Mouse (Mus musculus) cerebellum, postnatal 14 days (tissue): Measurements from ENCODE around the gene Ces2a.
A peak's percentile ranks its signal among the peaks of the same experiment; 100 is the strongest.

ENCODE experiments used
- DNase-seq, 2 experiments: peaks; one replicate each; pipeline ENCODE4 v3.0.0; 2021; ENCODE audit warnings: mixed read lengths in 2 of 2

Gene Ces2a

DNA sequence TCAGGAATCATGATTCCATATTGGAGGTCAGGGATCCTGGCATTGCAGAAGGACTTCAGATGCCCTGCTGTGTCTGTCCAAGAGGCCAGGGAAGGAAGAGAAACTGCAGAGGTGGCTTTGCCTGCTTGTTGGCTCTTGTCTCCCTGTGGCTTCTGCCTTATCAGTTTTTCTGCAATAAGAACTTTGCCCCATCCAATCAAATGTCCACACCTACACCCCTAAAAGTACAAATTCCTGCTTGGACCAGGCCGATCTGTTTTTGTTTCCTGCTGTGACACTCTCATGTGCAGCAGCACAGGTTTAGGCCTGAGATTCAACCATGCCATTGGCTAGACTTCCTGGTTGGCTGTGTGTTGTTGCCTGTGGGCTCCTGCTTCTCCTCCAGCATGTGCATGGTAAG, at the start of gene Ces2a:
Gene Ces2a, plus strand, starts transcription at position 251 of the 400 bp plus-strand sequence.
- no peak for DNase-seq

- DNase-seq: no peak
Observed at GRCm38 (mm10) chr8:104688433-104688832, 45.4 kb upstream of the Ces2a start.

DNA sequence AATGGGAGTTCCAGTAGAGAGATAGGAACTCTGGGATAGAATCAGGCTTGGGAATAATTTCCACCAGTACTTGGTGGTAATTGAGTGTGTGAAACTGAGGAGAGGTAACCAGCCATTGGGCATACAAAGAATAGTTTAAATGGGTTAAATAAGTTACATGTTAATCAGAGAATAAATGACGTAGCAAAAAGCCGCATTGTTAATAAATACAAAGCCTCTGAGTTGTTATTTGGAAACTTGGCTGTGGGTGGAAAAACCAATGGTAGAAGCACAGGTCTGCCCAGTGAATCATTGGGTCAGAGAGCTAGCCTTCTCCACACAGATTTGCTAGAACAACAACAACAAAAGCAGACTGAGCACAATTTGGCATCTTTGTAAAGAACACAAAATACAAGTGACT, 35.2 kb upstream of the Ces2a start:
- DNase-seq: no peak

GRCm38 (mm10) chr8:104701900-104702299, 31.9 kb upstream of the Ces2a start:
- DNase-seq: no peak

GRCm38 (mm10) chr8:104721166-104721565, 12.6 kb upstream of the Ces2a start:
- DNase-seq: no peak

- no peak for DNase-seq
Observed at GRCm38 (mm10) chr8:104731451-104731850, 2.4 kb upstream of the Ces2a start.

GRCm38 (mm10) chr8:104731969-104732368, 1.8 kb upstream of the Ces2a start:
- no peak for DNase-seq

DNA sequence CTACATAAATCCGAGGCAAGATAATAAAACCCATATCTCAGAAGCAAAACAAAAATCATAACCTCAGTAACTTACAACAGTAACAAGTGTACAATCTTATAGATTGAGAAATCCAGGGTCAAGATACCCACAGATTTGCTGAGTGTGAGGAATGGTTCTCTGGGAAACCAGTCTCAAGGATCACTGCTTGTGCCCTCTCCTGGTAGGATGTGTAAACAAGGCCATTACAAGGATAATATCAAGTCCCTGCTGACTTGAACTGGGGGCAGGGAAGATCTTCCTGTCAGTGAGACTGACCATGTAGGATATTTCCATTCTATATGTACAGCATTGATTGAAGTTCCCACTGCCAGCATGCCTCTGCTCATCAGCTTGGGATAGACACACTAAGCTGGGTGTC, 8.2 kb downstream of the Ces2a start:
- DNase-seq: no peak

DNA sequence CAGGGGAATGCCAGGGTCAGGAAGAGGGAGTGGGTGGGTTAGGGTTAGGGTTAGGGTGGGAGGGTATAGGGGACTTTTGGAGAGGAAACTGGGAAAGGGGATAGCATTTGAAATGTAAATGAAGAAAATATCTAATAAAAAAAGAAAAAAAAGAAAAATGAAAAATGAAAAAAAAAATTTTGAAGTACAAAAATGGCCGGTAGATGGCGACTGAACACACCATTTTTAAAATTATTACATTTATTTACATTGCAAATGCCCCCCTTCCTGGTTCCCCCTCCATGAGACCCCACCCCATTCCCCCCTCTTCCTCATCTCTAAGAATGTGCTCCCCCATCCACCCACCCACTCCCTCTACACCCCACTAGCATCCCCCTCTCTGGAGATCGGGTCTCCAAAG, 9.6 kb downstream of the Ces2a start:
- no peak for DNase-seq

GRCm38 (mm10) chr8:104752818-104753217, 19.0 kb downstream of the Ces2a start:
- no peak for DNase-seq

DNA sequence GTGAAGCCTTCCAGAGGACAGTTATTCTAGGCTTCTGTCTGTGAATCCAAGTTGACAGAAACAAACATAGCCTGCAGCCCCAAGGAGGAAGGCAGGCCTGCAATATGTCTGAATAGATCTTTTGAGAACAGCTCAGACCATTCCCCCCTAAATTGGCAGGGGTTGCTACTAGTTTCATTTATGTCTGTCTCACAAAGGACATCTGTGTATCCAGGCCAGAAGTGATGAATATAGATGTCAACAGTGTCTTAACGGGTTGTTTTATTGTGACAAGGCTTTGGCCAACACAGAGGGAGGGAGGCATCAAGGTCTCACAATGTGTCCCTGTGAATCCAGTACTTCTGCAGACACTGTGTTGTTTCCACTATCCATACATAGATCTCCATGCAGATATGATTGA, 23.8 kb downstream of the Ces2a start:
- no peak for DNase-seq

GRCm38 (mm10) chr8:104758209-104758608, 24.4 kb downstream of the Ces2a start:
- DNase-seq: peak; percentile 53 to 63

GRCm38 (mm10) chr8:104761126-104761525, 27.3 kb downstream of the Ces2a start:
- no peak for DNase-seq

DNA sequence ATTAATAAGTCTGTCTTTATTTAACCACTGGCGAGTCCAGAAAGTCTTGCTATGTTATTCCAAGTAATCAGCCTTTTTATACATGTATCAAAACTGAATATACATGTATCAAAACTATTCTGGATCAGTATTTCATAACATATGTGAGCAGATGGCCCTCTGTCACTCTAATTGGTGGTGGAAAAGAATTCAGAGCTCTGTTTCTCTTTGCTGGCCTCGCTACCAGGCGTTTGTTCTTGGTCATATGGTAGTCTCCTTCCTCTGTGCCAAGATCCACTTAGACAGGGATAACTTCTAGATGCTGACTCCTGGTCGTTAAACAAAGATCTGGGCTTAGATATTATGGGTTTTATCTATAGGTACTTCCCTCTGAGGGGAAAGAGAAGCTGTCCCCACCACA, 32.7 kb downstream of the Ces2a start:
- no peak for DNase-seq

- DNase-seq: no peak
Observed at GRCm38 (mm10) chr8:104770365-104770764, 36.6 kb downstream of the Ces2a start.

GRCm38 (mm10) chr8:104787049-104787448, 53.2 kb downstream of the Ces2a start:
- no peak for DNase-seq

GRCm38 (mm10) chr8:104788929-104789328, 55.1 kb downstream of the Ces2a start:
- DNase-seq: no peak

DNA sequence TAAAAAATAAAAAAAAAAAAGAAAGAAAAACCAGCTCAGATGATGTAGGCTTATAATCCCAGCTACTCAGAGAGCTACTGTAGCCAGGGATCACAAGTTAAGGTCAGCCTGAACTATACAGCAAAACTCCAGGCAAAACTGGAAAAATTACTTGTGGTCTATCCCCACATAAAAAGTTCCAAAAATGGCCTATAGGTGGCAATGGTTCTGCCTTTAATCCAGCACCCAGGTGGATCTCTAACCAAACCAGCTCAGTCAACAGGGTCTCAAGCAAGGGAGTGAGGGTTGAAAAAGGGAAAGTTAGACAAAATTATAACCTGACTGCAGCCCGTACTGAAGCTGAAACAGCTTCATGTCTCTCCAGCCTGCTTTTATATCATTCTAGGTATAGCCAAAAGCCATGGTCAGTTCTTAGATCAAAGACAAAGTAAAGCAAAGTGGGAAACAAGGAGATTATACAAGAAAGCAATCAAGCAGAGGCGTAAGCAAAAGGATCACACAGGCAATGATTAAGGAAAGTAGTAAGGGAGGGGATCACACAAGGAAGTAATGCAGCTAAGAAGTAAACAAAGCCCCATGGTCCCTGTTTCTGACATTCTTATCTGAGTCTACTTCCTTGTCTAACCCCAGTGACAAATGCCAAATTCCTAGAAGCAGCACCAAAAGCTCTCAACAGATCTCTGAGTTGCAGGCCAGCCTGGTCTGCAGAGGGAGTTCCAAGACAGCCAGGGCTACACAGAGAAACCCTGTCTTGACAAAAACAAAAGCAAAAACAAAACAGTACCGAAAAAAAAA, 56.3 kb downstream of the Ces2a start:
- peak; percentile 63 to 71 for DNase-seq
